Mouse (Mus musculus) cerebellum, adult 9-10 months (tissue): Measurements from ENCODE around the gene Ctnna2.

Experiments
- DNase-seq: peaks from one replicate; pipeline ENCODE4 v3.0.0; 2022

The Ctnna2 gene

GRCm38 (mm10) chr6:77578612-77579011 lies 400.9 kb downstream of the Ctnna2 start:
- no peak for DNase-seq

- no peak for DNase-seq
Measured at GRCm38 (mm10) chr6:77577585-77577984, 401.9 kb downstream of the Ctnna2 start.

- peak; percentile 31 for DNase-seq
Measured at GRCm38 (mm10) chr6:77572614-77573013, 406.9 kb downstream of the Ctnna2 start.

- no peak for DNase-seq
Measured at GRCm38 (mm10) chr6:77569851-77570250, 409.6 kb downstream of the Ctnna2 start.

- DNase-seq = no peak
Measured at GRCm38 (mm10) chr6:77556181-77556580, 423.3 kb downstream of the Ctnna2 start.

GRCm38 (mm10) chr6:77537055-77537807 lies 442.3 kb downstream of the Ctnna2 start:
- no peak for DNase-seq

- no peak for DNase-seq
Measured at GRCm38 (mm10) chr6:77527636-77528035, 451.9 kb downstream of the Ctnna2 start.

GRCm38 (mm10) chr6:77521836-77522235 lies 457.7 kb downstream of the Ctnna2 start:
- no peak for DNase-seq

- DNase-seq = no peak
Measured at GRCm38 (mm10) chr6:77516515-77516914, 463.0 kb downstream of the Ctnna2 start.

- DNase-seq = no peak
Measured at GRCm38 (mm10) chr6:77511805-77512204, 467.7 kb downstream of the Ctnna2 start.

GRCm38 (mm10) chr6:77491721-77492120 lies 487.8 kb downstream of the Ctnna2 start:
- peak; percentile 77 for DNase-seq

- no peak for DNase-seq
Measured at GRCm38 (mm10) chr6:77486658-77487057, 492.8 kb downstream of the Ctnna2 start.

GRCm38 (mm10) chr6:77482081-77482480 lies 497.4 kb downstream of the Ctnna2 start:
- no peak for DNase-seq

GRCm38 (mm10) chr6:77475354-77475753 lies 504.1 kb downstream of the Ctnna2 start:
- DNase-seq = peak; percentile 99

- no peak for DNase-seq
Measured at GRCm38 (mm10) chr6:77473256-77473655, 506.2 kb downstream of the Ctnna2 start.

- peak; percentile 48 for DNase-seq
Measured at GRCm38 (mm10) chr6:77468058-77468457, 511.4 kb downstream of the Ctnna2 start.

GRCm38 (mm10) chr6:77462737-77463136 lies 516.8 kb downstream of the Ctnna2 start:
- no peak for DNase-seq

- no peak for DNase-seq
Measured at GRCm38 (mm10) chr6:77457919-77458318, 521.6 kb downstream of the Ctnna2 start.

GRCm38 (mm10) chr6:77446861-77447260 lies 532.6 kb downstream of the Ctnna2 start:
- no peak for DNase-seq

- no peak for DNase-seq
Measured at GRCm38 (mm10) chr6:77443906-77444305, 535.6 kb downstream of the Ctnna2 start.

GRCm38 (mm10) chr6:77441051-77441450 lies 538.4 kb downstream of the Ctnna2 start:
- DNase-seq = no peak

- DNase-seq = peak; percentile 20
Measured at GRCm38 (mm10) chr6:77430381-77430780, 549.1 kb downstream of the Ctnna2 start.

GRCm38 (mm10) chr6:77425746-77426145 lies 553.8 kb downstream of the Ctnna2 start:
- DNase-seq = peak; percentile 75

- DNase-seq = peak; percentile 50
Measured at GRCm38 (mm10) chr6:77424826-77425225, 554.7 kb downstream of the Ctnna2 start.

GRCm38 (mm10) chr6:77421564-77422139 lies 557.8 kb downstream of the Ctnna2 start:
- DNase-seq = peak; percentile 21
